21 mouse cellular contexts compared by ENCODE assay signal in the genomic region with DNA sequence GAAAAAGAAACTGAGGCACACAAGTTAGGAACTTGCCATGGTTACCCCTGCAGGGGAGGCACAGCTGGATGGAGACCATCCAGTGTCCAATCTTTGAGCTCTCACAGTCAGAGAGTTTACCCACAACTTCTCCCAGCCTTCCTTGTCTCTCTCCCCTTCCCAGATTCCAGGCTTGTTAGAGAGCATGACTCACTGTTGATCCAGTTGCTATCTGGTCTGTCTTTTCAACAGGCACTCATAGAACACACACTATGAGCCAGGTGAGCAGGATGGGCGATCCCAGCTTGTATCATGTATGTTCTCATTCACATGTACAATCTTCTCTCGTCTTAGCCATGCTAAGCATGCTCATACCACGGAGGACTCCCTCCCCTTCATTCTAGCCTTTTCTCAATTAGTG.
DNase-seq lines count a peak whose midpoint lies in the region; ATAC-seq and TF ChIP-seq lines count a peak whose summit lies in the region.
"Had no signal": no experiment of that assay in that cellular context is flagged by ENCODE, and none has a peak within 500 bp of the region (broad histone marks: within the 10 kb centered on the region; RNA-seq: fewer than 3 reads in every experiment).

No protein-coding gene starts in this region.

- peak; percentile 60 for DNase-seq in 3T3-L1 (ENCODE audit: low read depth, low spot score)
- peak; percentile 47 for DNase-seq in NIH3T3 (ENCODE audit: low read depth)
- no peak for DNase-seq in stomach, postnatal 0 days (ENCODE audit: low spot score)
- no peak for DNase-seq in kidney, postnatal 25 days
- no peak for DNase-seq in cerebellum, adult 11 months
- DNase-seq: adrenal gland, adult 2 months; adrenal gland, postnatal 10 days; adrenal gland, postnatal 25 days; cerebellum, adult 11-12 months; cerebellum, adult 2 months; cerebellum, adult 9-10 months; cerebellum, postnatal 10 days; cerebellum, postnatal 25 days; forebrain, postnatal 0 days had no signal

- H3K4me1 ChIP-seq in stomach, postnatal 0 days (replicated peaks; ENCODE audit: control insufficient read depth, insufficient read depth), result no peaks in the 10 kb centered on the region
- H3K4me1 ChIP-seq: forebrain, embryonic 13.5 days had no signal

- H3K9me3 ChIP-seq in stomach, postnatal 0 days (ENCODE audit: control insufficient read depth, low read length), result no peaks in the 10 kb centered on the region
- H3K9me3 ChIP-seq: embryonic facial prominence, embryonic 10.5 days; embryonic facial prominence, embryonic 12.5 days; forebrain, embryonic 13.5 days; forebrain, embryonic 15.5 days; G1E had no signal

- ATAC-seq in stomach, postnatal 0 days (ENCODE audit: low FRiP score, low TSS enrichment), result peak; percentile 49; the same call in 1 of the 2 replicates
- ATAC-seq: CD4-positive, CD25-positive, alpha-beta regulatory T cell, adult 4 months; forebrain, embryonic 13.5 days; forebrain, embryonic 15.5 days; forebrain, postnatal 0 days had no signal

- WGBS in stomach, postnatal 0 days, result 64% methylated on average over 3 of the region's 3 CpGs

- H3K4me3 ChIP-seq in stomach, postnatal 0 days (ENCODE audit: low read depth, low read length), result no peak overlapping the region
- H3K4me3 ChIP-seq: embryonic facial prominence, embryonic 10.5 days; embryonic facial prominence, embryonic 12.5 days; forebrain, embryonic 13.5 days; forebrain, embryonic 15.5 days had no signal

- no peak for TF ChIP-seq EP300 in stomach, postnatal 0 days (optimal IDR thresholded peaks at IDR 0.05)

- no peaks in the 10 kb centered on the region for H3K36me3 ChIP-seq in stomach, postnatal 0 days (ENCODE audit: control insufficient read depth, insufficient read depth, low read length)
- H3K36me3 ChIP-seq: embryonic facial prominence, embryonic 12.5 days; G1E had no signal

- no peak overlapping the region for H3K4me2 ChIP-seq in stomach, postnatal 0 days (replicated peaks; ENCODE audit: low read depth)
- H3K4me2 ChIP-seq: embryonic facial prominence, embryonic 12.5 days; forebrain, embryonic 13.5 days; forebrain, embryonic 15.5 days had no signal

- H3K9ac ChIP-seq in stomach, postnatal 0 days (ENCODE audit: low read length), result no peak overlapping the region
- H3K9ac ChIP-seq: embryonic facial prominence, embryonic 12.5 days; forebrain, embryonic 13.5 days; forebrain, embryonic 15.5 days; forebrain, postnatal 0 days had no signal

- no peaks in the 10 kb centered on the region for H3K27me3 ChIP-seq in stomach, postnatal 0 days (ENCODE audit: control insufficient read depth, insufficient read depth, low read length)
- H3K27me3 ChIP-seq: CH12.LX; embryonic facial prominence, embryonic 12.5 days; forebrain, embryonic 13.5 days; forebrain, embryonic 15.5 days had no signal

- TF ChIP-seq CTCF in stomach, postnatal 0 days (IDR thresholded peaks at IDR 0.05; ENCODE audit: low read depth), result no peak

- no peak overlapping the region for H3K27ac ChIP-seq in stomach, postnatal 0 days (replicated peaks)
- H3K27ac ChIP-seq: embryonic facial prominence, embryonic 10.5 days; embryonic facial prominence, embryonic 12.5 days; forebrain, embryonic 13.5 days; forebrain, embryonic 15.5 days had no signal

Comparison
In these comparisons a context has a peak if more than half of its experiments do, and no peak if none do; other contexts are left out.
1. DNase-seq: peak in 3T3-L1 (single experiment) and NIH3T3 (single experiment); none in stomach, postnatal 0 days (single experiment), kidney, postnatal 25 days (0 of 2) and cerebellum, adult 11 months (single experiment).